Mouse (Mus musculus) E14TG2a.4 (cell line): ENCODE measurements around the gene Slc3a2.

Experiments used
- CTCF ChIP-seq: conservative IDR thresholded peaks from 2 replicates; pipeline ENCODE4 v1.5.1; 2014; ENCODE audit warnings: low read length
- NANOG ChIP-seq: IDR thresholded peaks from 2 replicates; pipeline ENCODE4 v1.6.1; 2014; ENCODE audit warnings: borderline replicate concordance, low read length, mixed read lengths
- POU5F1 ChIP-seq: IDR thresholded peaks from 2 replicates; pipeline ENCODE4 v1.6.1; 2014; ENCODE audit warnings: low read length, borderline replicate concordance

DNA sequence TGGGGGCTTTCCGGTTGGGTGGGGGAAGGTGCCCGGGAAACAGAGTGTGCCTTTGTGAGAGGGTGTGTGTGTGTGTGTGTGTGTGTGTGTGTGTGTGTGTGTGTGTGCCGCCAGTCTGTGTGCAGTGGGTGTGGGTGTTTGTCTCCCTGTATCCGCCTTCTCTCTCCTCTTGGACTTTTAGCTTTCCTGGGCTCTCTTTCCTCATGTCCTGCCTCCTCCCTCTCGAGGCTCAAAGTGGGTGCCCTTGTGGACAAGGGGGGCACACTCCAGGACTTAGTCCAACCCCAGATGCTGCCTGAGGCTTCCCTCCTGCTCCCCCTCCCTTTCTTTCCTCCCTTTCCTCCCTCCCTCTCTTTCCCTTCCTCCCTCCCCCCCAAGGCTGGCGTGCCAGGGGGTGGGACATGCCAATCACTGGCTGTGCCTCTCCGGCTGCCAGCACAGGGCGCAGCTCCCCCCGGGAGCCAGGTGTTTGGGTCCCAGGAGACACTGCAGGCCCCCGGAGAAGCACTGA, 59.2 kb downstream of the Slc3a2 start:
- no peak for TF ChIP-seq CTCF
- no peak for TF ChIP-seq NANOG
- TF ChIP-seq POU5F1: no peak
